ENCODE assay signal across 27 mouse cellular contexts in the genomic region with DNA sequence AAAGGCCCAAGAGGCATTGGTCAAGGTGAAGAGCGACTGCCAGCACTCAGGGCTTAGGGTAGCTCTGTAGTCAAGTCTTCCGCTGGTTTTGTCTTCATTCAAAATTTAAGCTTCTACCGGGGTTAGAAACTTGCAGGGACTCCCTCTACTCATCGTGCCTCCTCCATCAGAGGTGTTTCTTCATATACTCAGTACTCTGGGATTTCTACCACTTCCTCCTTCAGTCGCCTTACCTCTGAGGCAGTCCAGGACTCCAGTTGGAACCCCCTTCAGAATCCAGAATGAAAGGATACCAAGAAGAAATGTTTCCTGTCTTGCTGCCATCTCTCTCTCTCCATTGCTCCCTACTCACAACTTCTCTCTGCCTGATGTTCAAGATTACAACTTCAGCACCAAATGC. TPM values are rescaled to one million over a fixed set of nuclear protein-coding genes. Genes with fewer than 3 reads are reported as not detected.
"Had no signal": no experiment of that assay in that cellular context is flagged by ENCODE, and none has a peak within 500 bp of the region (broad histone marks: within the 10 kb centered on the region; RNA-seq: fewer than 3 reads in every experiment).

No protein-coding gene starts in this region.

- H3K27ac ChIP-seq: liver, embryonic 14.5 days; midbrain, embryonic 10.5 days; midbrain, embryonic 13.5 days; midbrain, embryonic 15.5 days; neural tube, embryonic 13.5 days; neural tube, embryonic 15.5 days had no signal

- H3K27me3 ChIP-seq: midbrain, embryonic 13.5 days; midbrain, embryonic 15.5 days; neural tube, embryonic 13.5 days; neural tube, embryonic 15.5 days had no signal

- H3K9ac ChIP-seq: liver, embryonic 14.5 days; lung, embryonic 14.5 days; midbrain, embryonic 13.5 days; midbrain, embryonic 15.5 days; neural tube, embryonic 13.5 days; neural tube, embryonic 15.5 days had no signal

- H3K4me2 ChIP-seq: lung, embryonic 14.5 days; midbrain, embryonic 13.5 days; midbrain, embryonic 15.5 days; neural tube, embryonic 13.5 days; neural tube, embryonic 15.5 days had no signal

- DNase-seq: lung, adult 18-20 months; lung, embryonic 14.5 days; lung, postnatal 10 days; lung, postnatal 4 days; retina, postnatal 1 day; right cerebral cortex, adult 18-20 months; right cerebral cortex, postnatal 25 days; right cerebral cortex, postnatal 4 days; spleen, adult 18-20 months; thymus, adult 18-20 months; thymus, postnatal 14 days; thymus, postnatal 36 days had no signal

- H3K9me3 ChIP-seq: midbrain, embryonic 10.5 days; midbrain, embryonic 13.5 days; midbrain, embryonic 15.5 days; neural tube, embryonic 13.5 days; neural tube, embryonic 15.5 days had no signal

- H3K36me3 ChIP-seq: midbrain, embryonic 15.5 days had no signal

- H3K4me3 ChIP-seq: midbrain, embryonic 10.5 days; midbrain, embryonic 13.5 days; midbrain, embryonic 15.5 days; myocyte; neural tube, embryonic 13.5 days; neural tube, embryonic 15.5 days had no signal

- H3K4me1 ChIP-seq: midbrain, embryonic 10.5 days; midbrain, embryonic 13.5 days; midbrain, embryonic 15.5 days; neural tube, embryonic 13.5 days; neural tube, embryonic 15.5 days had no signal

- ATAC-seq: midbrain, embryonic 13.5 days; midbrain, embryonic 15.5 days had no signal

RNA-seq across cellular contexts. Expression of gene Olfr692, which starts 0.8 kb away (rescaled TPM):
- total RNA-seq: megakaryocyte-erythroid progenitor cell, adult 5-6 weeks had no signal
- polyA plus RNA-seq: liver, embryonic 14.5 days; liver, embryonic 16.5 days; lung, embryonic 14.5 days; lung, embryonic 16.5 days; midbrain, embryonic 10.5 days; midbrain, embryonic 13.5 days; midbrain, embryonic 15.5 days; myocyte; neural tube, embryonic 11.5 days; neural tube, embryonic 13.5 days; neural tube, embryonic 15.5 days; small intestine, adult 2 months; stomach, embryonic 14.5 days; stomach, embryonic 16.5 days; thymus, postnatal 0 days had no signal

RNA-seq across cellular contexts. Expression of gene Gm5901, which starts 7.6 kb away (rescaled TPM):
- total RNA-seq: megakaryocyte-erythroid progenitor cell, adult 5-6 weeks had no signal
- polyA plus RNA-seq: liver, embryonic 14.5 days; liver, embryonic 16.5 days; lung, embryonic 14.5 days; lung, embryonic 16.5 days; midbrain, embryonic 10.5 days; midbrain, embryonic 13.5 days; midbrain, embryonic 15.5 days; myocyte; neural tube, embryonic 11.5 days; neural tube, embryonic 13.5 days; neural tube, embryonic 15.5 days; small intestine, adult 2 months; stomach, embryonic 14.5 days; stomach, embryonic 16.5 days; thymus, postnatal 0 days had no signal

RNA-seq across cellular contexts. Expression of gene Olfr691, which starts 25.2 kb away (rescaled TPM):
- total RNA-seq: megakaryocyte-erythroid progenitor cell, adult 5-6 weeks had no signal
- polyA plus RNA-seq: liver, embryonic 14.5 days; liver, embryonic 16.5 days; lung, embryonic 14.5 days; lung, embryonic 16.5 days; midbrain, embryonic 10.5 days; myocyte; neural tube, embryonic 11.5 days; neural tube, embryonic 13.5 days; small intestine, adult 2 months; stomach, embryonic 14.5 days; stomach, embryonic 16.5 days; thymus, postnatal 0 days had no signal

RNA-seq across cellular contexts. Expression of gene Olfr690, which starts 33.4 kb away (rescaled TPM):
- total RNA-seq: megakaryocyte-erythroid progenitor cell, adult 5-6 weeks had no signal
- polyA plus RNA-seq: liver, embryonic 14.5 days; liver, embryonic 16.5 days; lung, embryonic 14.5 days; lung, embryonic 16.5 days; midbrain, embryonic 10.5 days; midbrain, embryonic 13.5 days; midbrain, embryonic 15.5 days; myocyte; neural tube, embryonic 11.5 days; neural tube, embryonic 13.5 days; neural tube, embryonic 15.5 days; small intestine, adult 2 months; stomach, embryonic 14.5 days; stomach, embryonic 16.5 days; thymus, postnatal 0 days had no signal
